Mouse (Mus musculus): ENCODE data around the gene Ggact.
A peak's percentile ranks its signal among the peaks of the same experiment; 100 is the strongest.

Ggact gene

GRCm38 (mm10) chr14:122867531-122868285 lies 45.8 kb downstream of the Ggact start:
- DNase-seq (ENCODE audit: low read depth, low spot score), result no peak

GRCm38 (mm10) chr14:122865462-122866129 lies 48.0 kb downstream of the Ggact start:
- DNase-seq (ENCODE audit: low read depth, low spot score), result no peak

GRCm38 (mm10) chr14:122862623-122863022 lies 50.9 kb downstream of the Ggact start:
- DNase-seq (ENCODE audit: low read depth, low spot score), result no peak

- DNase-seq (ENCODE audit: low read depth, low spot score), result no peak
These were observed 53.8 kb downstream of the Ggact start for GRCm38 (mm10) chr14:122859792-122860191.

- DNase-seq (ENCODE audit: low read depth, low spot score), result no peak
These were observed 61.0 kb downstream of the Ggact start for GRCm38 (mm10) chr14:122852506-122853057.

GRCm38 (mm10) chr14:122837018-122837417 lies 76.5 kb downstream of the Ggact start:
- no peak for DNase-seq (ENCODE audit: low read depth, low spot score)

- DNase-seq (ENCODE audit: low read depth, low spot score), result peak; percentile 54
These were observed 77.3 kb downstream of the Ggact start for GRCm38 (mm10) chr14:122836221-122836620.

- DNase-seq (ENCODE audit: low read depth, low spot score), result no peak
These were observed 77.9 kb downstream of the Ggact start for GRCm38 (mm10) chr14:122835487-122836190.

- peak; percentile 31 for DNase-seq (ENCODE audit: low read depth, low spot score)
These were observed 78.8 kb downstream of the Ggact start for GRCm38 (mm10) chr14:122834753-122835152.

GRCm38 (mm10) chr14:122833666-122834065 lies 79.9 kb downstream of the Ggact start:
- DNase-seq (ENCODE audit: low read depth, low spot score), result no peak

GRCm38 (mm10) chr14:122830433-122830832 lies 83.1 kb downstream of the Ggact start:
- DNase-seq (ENCODE audit: low read depth, low spot score), result no peak

- DNase-seq (ENCODE audit: low read depth, low spot score), result no peak
These were observed 88.1 kb downstream of the Ggact start for GRCm38 (mm10) chr14:122825464-122825863.

GRCm38 (mm10) chr14:122823791-122824190 lies 89.8 kb downstream of the Ggact start:
- no peak for DNase-seq (ENCODE audit: low read depth, low spot score)

GRCm38 (mm10) chr14:122821002-122821401 lies 92.6 kb downstream of the Ggact start:
- DNase-seq (ENCODE audit: low read depth, low spot score), result no peak

GRCm38 (mm10) chr14:122800296-122800695 lies 113.3 kb downstream of the Ggact start:
- DNase-seq (ENCODE audit: low read depth, low spot score), result no peak

- DNase-seq (ENCODE audit: low read depth, low spot score), result no peak
These were observed 120.2 kb downstream of the Ggact start for GRCm38 (mm10) chr14:122793368-122793767.

- DNase-seq (ENCODE audit: low read depth, low spot score), result no peak
These were observed 123.4 kb downstream of the Ggact start for GRCm38 (mm10) chr14:122790111-122790510.

- DNase-seq (ENCODE audit: low read depth, low spot score), result no peak
These were observed 125.4 kb downstream of the Ggact start for GRCm38 (mm10) chr14:122788199-122788598.

- no peak for DNase-seq (ENCODE audit: low read depth, low spot score)
These were observed 128.9 kb downstream of the Ggact start for GRCm38 (mm10) chr14:122784701-122785100.

GRCm38 (mm10) chr14:122766448-122766847 lies 147.1 kb downstream of the Ggact start:
- no peak for DNase-seq (ENCODE audit: low read depth, low spot score)

Measured in mesoderm, embryonic 11.5 days (tissue).